Mouse (Mus musculus) olfactory bulb, adult 2 months (tissue): ENCODE results near the gene E030030I06Rik.

Experiments
- CTCF ChIP-seq: fragments of 200-500 bp; IDR thresholded peaks from 2 replicates; pipeline ENCODE4 v1.5.1; 2012; ENCODE audit warnings: low read depth, mild to moderate bottlenecking, low read length, moderate library complexity; ENCODE audit not compliant: insufficient read depth
- POLR2A ChIP-seq: fragments of 200-500 bp; IDR thresholded peaks from 2 replicates; pipeline ENCODE4 v1.6.1; 2012; ENCODE audit warnings: mild to moderate bottlenecking, low read depth, low read length, moderate library complexity; ENCODE audit not compliant: insufficient read depth

DNA sequence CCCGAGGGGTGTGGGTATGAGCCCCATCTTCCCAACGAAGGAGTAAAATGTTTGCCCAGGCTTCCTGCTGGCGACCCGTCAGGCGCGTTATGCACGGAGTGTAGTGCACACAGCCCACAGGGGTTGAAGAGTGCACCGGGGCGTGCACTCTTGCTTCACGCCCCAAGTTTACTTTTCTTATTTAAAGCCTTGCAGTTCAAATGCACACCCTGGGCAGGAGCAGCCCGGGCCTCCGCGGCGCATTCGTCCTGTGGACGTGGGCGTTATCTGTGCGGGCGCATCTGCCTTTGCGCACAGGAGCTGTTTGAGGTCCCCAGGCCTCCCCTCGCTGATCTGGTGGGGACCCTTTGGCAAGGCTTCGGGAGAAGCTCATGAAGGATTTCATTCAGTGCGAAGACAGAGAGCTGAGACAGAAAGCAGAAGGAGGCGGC lies 10.1 kb upstream of the E030030I06Rik start:
- TF ChIP-seq POLR2A: no peak
- TF ChIP-seq CTCF: no peak
